Mouse (Mus musculus) cerebellum, adult 2 months (tissue): ENCODE measurements at regions not wholly inside any gene's neighbourhood (a gene's known extent, or its start where the extent isn't known, plus 50 kb on each side); places are given as distances from the start of the nearest gene placed in this dataset.

Experiments used
- CTCF ChIP-seq: fragments of 200-500 bp; IDR thresholded peaks from 2 replicates; pipeline ENCODE4 v1.5.1; 2011; ENCODE audit warnings: low read depth, mild to moderate bottlenecking, control low read depth, low read length, moderate library complexity, borderline replicate concordance; ENCODE audit not compliant: insufficient read depth
- POLR2A ChIP-seq: fragments of 200-500 bp; IDR thresholded peaks from 2 replicates; pipeline ENCODE4 v1.6.1; 2011; ENCODE audit warnings: low read length, control low read depth, borderline replicate concordance; ENCODE audit not compliant: insufficient read depth

- TF ChIP-seq POLR2A (no peak), CTCF (no peak)
Measured at GRCm38 (mm10) chr12:77179138-77179537, 58.8 kb upstream of the Fut8 start.
